In genomic region chr2:35506311-35507190, GRCm38 (mm10) we compare ENCODE assay signal across 8 mouse cellular contexts. TPM values are rescaled to one million over a fixed set of nuclear protein-coding genes. Genes with fewer than 3 reads are reported as not detected.
A peak's percentile ranks its signal among the peaks of the same experiment; 100 is the strongest.
DNase-seq lines count a peak whose midpoint lies in the region; ATAC-seq and TF ChIP-seq lines count a peak whose summit lies in the region.

No protein-coding gene starts in this region.

- no peaks in the 10 kb centered on the region for H3K36me3 ChIP-seq in heart, embryonic 11.5 days (ENCODE audit: control insufficient read depth, insufficient read depth, low read length)

- WGBS in heart, embryonic 11.5 days (ENCODE audit: insufficient replicate concordance) = 48% methylated on average over 6 of the region's 6 CpGs

- TF ChIP-seq CTCF in gastrocnemius, adult 2 months (IDR thresholded peaks at IDR 0.05) = no peak

- intact Hi-C loops in gastrocnemius, adult 2 months (cut with DNase I) = loop anchor here (5.0 kb wide), 1 partner anchor 44 kb away; the partner anchor contains the start of gene Ggta1
- intact Hi-C loops in gastrocnemius, postnatal 36 days (cut with DNase I) = no loop called here

- peak overlapping the region; percentile 23; the same call in 1 of the 2 replicates for H3K4me2 ChIP-seq in heart, embryonic 11.5 days

- no peaks in the 10 kb centered on the region for H3K27me3 ChIP-seq in heart, embryonic 11.5 days (ENCODE audit: control insufficient read depth, insufficient read depth, low read length)

- H3K27ac ChIP-seq in gastrocnemius, adult 2 months = peak overlapping the region; percentile 69
- H3K27ac ChIP-seq in heart, embryonic 11.5 days (ENCODE audit: low read depth, low read length) = peak overlapping the region; percentile 62

- no peaks in the 10 kb centered on the region for H3K9me3 ChIP-seq in heart, embryonic 11.5 days (replicated peaks; ENCODE audit: control insufficient read depth, low read length)

- ATAC-seq in CD4-positive, CD25-positive, alpha-beta regulatory T cell, adult 4 months = peak; percentile 28
- no peak for ATAC-seq in heart, embryonic 11.5 days (replicated peaks; ENCODE audit: insufficient number of reproducible peaks, low FRiP score, low TSS enrichment)

- H3K9ac ChIP-seq in heart, embryonic 11.5 days (ENCODE audit: low read depth, low read length) = no peak overlapping the region

- H3K4me1 ChIP-seq in heart, embryonic 11.5 days (ENCODE audit: control insufficient read depth, insufficient read depth, low read length) = peaks cover 79% of the 10 kb centered on the region

- H3K4me3 ChIP-seq in gastrocnemius, adult 2 months = no peak overlapping the region
- H3K4me3 ChIP-seq in heart, embryonic 11.5 days (ENCODE audit: low read depth, low read length) = no peak overlapping the region

- no peak for DNase-seq in gastrocnemius, adult 2 months
- DNase-seq in gastrocnemius, postnatal 36 days = no peak
- peak; percentile 85 for DNase-seq in liver
- peak; percentile 61 to 68 for DNase-seq in right cerebral cortex, postnatal 10 days (ENCODE audit: low spot score in 2 of 2)
- DNase-seq in retina, embryonic 14.5 days (ENCODE audit: low spot score) = no peak
- no peak for DNase-seq in gastrocnemius, postnatal 10 days

RNA-seq across cellular contexts. Expression of gene Ggta1, which starts 43.5 kb away (rescaled TPM):
- 10 to 100 TPM in 1 of 2 experiments, 1 to 10 TPM in 1; 6.3 to 11.2 TPM for total RNA-seq in gastrocnemius, adult 2 months (2021)
- 1 to 10 TPM; 5.9 to 8.8 TPM for total RNA-seq in gastrocnemius, postnatal 36 days (2021)
- 10 to 100 TPM; 19.3 to 28.4 TPM for polyA plus RNA-seq in CD4-positive, CD25-positive, alpha-beta regulatory T cell, adult 4 months (2017; shearing (Covaris generic))
- polyA plus RNA-seq in heart, embryonic 11.5 days (2014; fragmentation: Nextera tagmentation; extraction: Ambion mirVana) = 38.1 and 42.1 TPM in 2 replicates
- 10 to 100 TPM; 13.2 to 17.0 TPM for total RNA-seq in gastrocnemius, postnatal 10 days (2021)

RNA-seq across cellular contexts. Expression of gene Dab2ip, which starts 51.5 kb away (rescaled TPM):
- 10 to 100 TPM; 38.2 to 52.0 TPM for total RNA-seq in gastrocnemius, adult 2 months (2021)
- 10 to 100 TPM; 37.6 to 46.5 TPM for total RNA-seq in gastrocnemius, postnatal 36 days (2021)
- polyA plus RNA-seq in CD4-positive, CD25-positive, alpha-beta regulatory T cell, adult 4 months (2017; shearing (Covaris generic)) = under 1 TPM; 0.30 to 0.53 TPM
- 49.0 and 49.1 TPM in 2 replicates for polyA plus RNA-seq in heart, embryonic 11.5 days (2014; fragmentation: Nextera tagmentation; extraction: Ambion mirVana)
- 10 to 100 TPM; 44.3 to 56.9 TPM for total RNA-seq in gastrocnemius, postnatal 10 days (2021)

Comparison
In these comparisons a context has a peak if more than half of its experiments do, and no peak if none do; other contexts are left out.
1. DNase-seq: peak in liver (single experiment) and right cerebral cortex, postnatal 10 days (2 of 2); none in gastrocnemius, adult 2 months (single experiment), gastrocnemius, postnatal 36 days (0 of 2), retina, embryonic 14.5 days (single experiment) and gastrocnemius, postnatal 10 days (single experiment).